Mouse (Mus musculus): ENCODE measurements around the gene 4933424G06Rik. TPM values are rescaled to one million over a fixed set of nuclear protein-coding genes. Genes with fewer than 3 reads are reported as not detected.
A peak's percentile ranks its signal among the peaks of the same experiment; 100 is the strongest.

The 4933424G06Rik gene
- polyA plus RNA-seq, 1 experiment, result not detected

DNA sequence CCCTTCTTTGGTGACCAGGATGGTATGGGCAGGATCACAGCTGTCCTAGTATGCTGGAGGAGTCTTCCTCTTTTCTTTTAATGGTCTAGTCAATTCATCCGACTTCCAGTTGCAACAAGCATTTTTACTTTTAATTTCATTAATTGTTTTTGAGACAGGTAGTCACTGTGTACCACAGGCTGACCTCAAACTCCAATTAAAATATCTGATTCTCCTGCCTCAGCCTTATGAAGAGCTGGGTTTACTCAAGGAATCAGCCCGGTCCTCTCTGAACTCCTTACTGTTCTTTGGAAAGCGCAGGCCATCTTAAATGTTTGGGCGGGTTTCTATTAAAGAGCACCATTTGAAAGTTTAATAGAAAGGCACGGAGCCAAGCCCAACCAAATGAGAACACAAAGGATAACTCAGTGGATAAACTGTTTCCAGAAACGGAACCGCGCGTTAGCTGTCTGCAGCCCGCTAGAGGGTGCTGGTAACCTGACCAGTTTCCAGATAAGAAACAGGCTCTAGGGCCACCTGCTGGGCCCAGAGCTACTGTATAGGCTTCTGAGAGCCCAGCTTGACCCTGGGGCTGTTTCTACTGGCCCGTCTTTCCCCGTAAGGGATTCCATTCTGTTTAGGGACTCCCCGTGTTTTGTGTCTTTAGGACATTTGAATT is 26.0 kb upstream of the 4933424G06Rik start:
- Histone ChIP-seq H3K27me3 (ENCODE audit: control insufficient read depth, insufficient read depth, low read length, poor library complexity, severe bottlenecking) (no peaks in the 10 kb centered on the region), H3K27ac (ENCODE audit: insufficient read depth, low read length) (no peak overlapping the region), H3K4me1 (ENCODE audit: control insufficient read depth, insufficient read depth, low read length) (peaks cover 2% of the 10 kb centered on the region), H3K9me3 (replicated peaks; ENCODE audit: control insufficient read depth, insufficient read depth, low read length, poor library complexity, severe bottlenecking) (no peaks in the 10 kb centered on the region), H3K4me3 (ENCODE audit: low read depth, low read length) (no peak overlapping the region), H3K9ac (ENCODE audit: low read depth, poor library complexity, severe bottlenecking) (peak overlapping the region; percentile 31), H3K36me3 (ENCODE audit: control insufficient read depth, insufficient read depth, low read length, poor library complexity, severe bottlenecking) (no peaks in the 10 kb centered on the region)
- TF ChIP-seq POLR2A (IDR thresholded peaks at IDR 0.05; ENCODE audit: insufficient read depth, low read length) (no peak), EP300 (IDR thresholded peaks at IDR 0.05; ENCODE audit: insufficient read depth, low read depth, low read length) (0 out of 2 replicates have a peak, but pooled peaks have one; percentile 17), CTCF (IDR thresholded peaks at IDR 0.05; ENCODE audit: low read depth, low read length) (peak; percentile 90)

DNA sequence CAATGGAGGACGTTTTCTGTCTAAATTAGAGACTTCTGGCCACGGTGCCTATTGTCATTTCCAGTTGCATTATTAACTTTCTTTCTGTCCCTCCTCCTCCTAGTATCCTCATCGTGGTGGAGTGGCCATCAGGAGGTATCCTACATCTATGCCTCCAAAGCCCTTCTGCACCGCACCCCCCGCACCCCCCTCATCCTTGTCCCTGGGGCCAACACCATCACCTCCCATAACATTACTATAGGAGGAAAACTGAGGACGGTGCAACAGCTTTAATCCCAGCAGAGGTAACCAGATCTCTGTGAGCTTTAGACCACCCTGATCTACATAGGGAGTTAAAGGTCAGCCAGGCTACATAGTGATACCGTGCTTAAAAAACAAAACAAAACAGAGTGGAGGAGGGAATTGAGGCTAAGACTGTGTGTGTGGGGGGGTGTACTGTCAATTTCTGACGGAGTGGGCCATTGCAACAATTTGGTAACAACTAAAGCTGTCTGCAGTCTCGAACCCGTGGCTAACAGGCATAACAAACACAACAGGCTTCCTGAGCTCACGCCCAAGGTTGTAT is 19.2 kb upstream of the 4933424G06Rik start:
- Histone ChIP-seq H3K27me3 (ENCODE audit: control insufficient read depth, insufficient read depth, low read length, poor library complexity, severe bottlenecking) (no peaks in the 10 kb centered on the region), H3K9me3 (replicated peaks; ENCODE audit: control insufficient read depth, insufficient read depth, low read length, poor library complexity, severe bottlenecking) (no peaks in the 10 kb centered on the region), H3K4me1 (ENCODE audit: control insufficient read depth, insufficient read depth, low read length) (no peaks in the 10 kb centered on the region), H3K36me3 (ENCODE audit: control insufficient read depth, insufficient read depth, low read length, poor library complexity, severe bottlenecking) (peaks cover 11% of the 10 kb centered on the region), H3K4me3 (ENCODE audit: low read depth, low read length) (peak overlapping the region; percentile 52), H3K9ac (ENCODE audit: low read depth, poor library complexity, severe bottlenecking) (no peak overlapping the region), H3K27ac (ENCODE audit: insufficient read depth, low read length) (no peak overlapping the region)
- TF ChIP-seq POLR2A (IDR thresholded peaks at IDR 0.05; ENCODE audit: insufficient read depth, low read length), result no peak
- TF ChIP-seq CTCF (IDR thresholded peaks at IDR 0.05; ENCODE audit: low read depth, low read length), result no peak
- no peak for TF ChIP-seq EP300 (IDR thresholded peaks at IDR 0.05; ENCODE audit: insufficient read depth, low read depth, low read length)

DNA sequence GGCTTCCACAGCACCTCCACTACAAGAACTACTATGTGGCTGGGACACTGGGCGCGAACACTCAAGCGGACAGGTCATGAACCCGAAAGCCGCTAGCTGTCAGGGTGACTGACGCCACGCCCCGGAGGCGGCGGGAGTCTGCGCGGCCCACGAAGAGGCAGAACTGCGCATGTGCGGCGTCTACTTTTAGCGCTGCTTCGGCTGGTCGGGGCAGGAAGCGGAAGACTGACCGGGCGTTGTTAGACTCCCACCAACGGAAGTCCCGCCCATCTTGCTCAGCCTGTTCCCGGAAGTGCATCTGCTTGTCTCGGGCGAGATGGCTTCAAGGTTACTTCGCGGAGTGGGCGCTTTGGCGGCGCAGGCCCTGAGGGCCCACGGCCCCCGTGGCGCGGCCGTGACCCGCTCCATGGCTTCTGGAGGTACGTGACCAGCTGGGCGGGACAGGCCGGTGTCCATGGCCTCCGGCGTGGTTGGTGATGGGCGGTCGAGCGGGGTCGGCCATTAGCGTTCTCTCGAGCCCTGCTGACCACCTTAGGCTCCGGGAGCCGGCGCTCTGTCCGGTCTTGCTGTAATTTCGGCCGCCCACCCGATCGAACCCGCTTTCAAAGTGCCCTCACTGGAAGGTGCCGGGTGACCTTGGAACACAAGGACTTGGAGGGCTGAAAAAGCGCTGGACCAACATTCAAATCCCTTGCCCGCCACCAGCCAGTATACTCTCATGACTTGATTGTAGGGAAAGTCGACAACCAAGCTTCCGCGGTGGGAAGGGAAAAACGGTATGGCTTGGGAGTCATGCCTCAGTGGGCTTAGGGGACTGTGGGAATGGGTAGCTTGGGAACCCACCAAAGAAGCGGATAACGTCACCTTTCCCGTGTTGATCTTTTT is 18.4 kb upstream of the 4933424G06Rik start, which contains the start of gene Cox5b:
Gene Cox5b, plus strand, starts transcription at position 179 of the 885 bp plus-strand sequence.
- H3K4me3 ChIP-seq (ENCODE audit: low read depth, low read length), result peak within 1 kb of the TSS; percentile 99
- no peak within 1 kb of the TSS for H3K27ac ChIP-seq (ENCODE audit: insufficient read depth, low read length)
- peaks cover 11% of the 10 kb centered on the region for H3K36me3 ChIP-seq (ENCODE audit: control insufficient read depth, insufficient read depth, low read length, poor library complexity, severe bottlenecking)
- no peaks in the 10 kb centered on the region for H3K27me3 ChIP-seq (ENCODE audit: control insufficient read depth, insufficient read depth, low read length, poor library complexity, severe bottlenecking)
- no peaks in the 10 kb centered on the region for H3K9me3 ChIP-seq (replicated peaks; ENCODE audit: control insufficient read depth, insufficient read depth, low read length, poor library complexity, severe bottlenecking)
- TF ChIP-seq POLR2A (IDR thresholded peaks at IDR 0.05; ENCODE audit: insufficient read depth, low read length) (peak; percentile 47), EP300 (IDR thresholded peaks at IDR 0.05; ENCODE audit: insufficient read depth, low read depth, low read length) (no peak)
- H3K9ac ChIP-seq (ENCODE audit: low read depth, poor library complexity, severe bottlenecking), result peak within 1 kb of the TSS; percentile 88
- no peaks in the 10 kb centered on the region for H3K4me1 ChIP-seq (ENCODE audit: control insufficient read depth, insufficient read depth, low read length)

DNA sequence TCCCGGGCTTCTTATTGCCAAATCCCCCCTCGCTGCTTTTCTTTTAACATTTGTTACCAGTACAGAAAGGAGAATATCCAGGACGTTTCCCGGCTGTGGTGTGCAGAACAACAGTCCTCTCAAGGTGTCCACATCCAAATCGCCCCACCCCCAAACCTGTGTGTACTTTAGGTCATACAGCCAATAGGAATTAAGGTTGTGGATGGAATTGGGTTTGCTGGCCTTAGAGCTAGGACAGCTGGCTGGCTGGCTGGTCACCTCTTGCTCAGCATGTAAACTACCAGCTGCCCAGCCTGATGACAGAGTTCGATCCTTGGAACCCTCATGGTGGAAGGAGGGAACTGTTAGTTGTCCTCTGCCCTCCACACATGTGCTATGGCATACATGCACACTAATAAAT is 15.1 kb upstream of the 4933424G06Rik start:
- Histone ChIP-seq H3K27ac (ENCODE audit: insufficient read depth, low read length) (no peak overlapping the region), H3K4me3 (ENCODE audit: low read depth, low read length) (no peak overlapping the region), H3K9ac (ENCODE audit: low read depth, poor library complexity, severe bottlenecking) (no peak overlapping the region), H3K9me3 (replicated peaks; ENCODE audit: control insufficient read depth, insufficient read depth, low read length, poor library complexity, severe bottlenecking) (no peaks in the 10 kb centered on the region), H3K36me3 (ENCODE audit: control insufficient read depth, insufficient read depth, low read length, poor library complexity, severe bottlenecking) (peaks cover 13% of the 10 kb centered on the region), H3K27me3 (ENCODE audit: control insufficient read depth, insufficient read depth, low read length, poor library complexity, severe bottlenecking) (no peaks in the 10 kb centered on the region), H3K4me1 (ENCODE audit: control insufficient read depth, insufficient read depth, low read length) (no peaks in the 10 kb centered on the region)
- no peak for TF ChIP-seq EP300 (IDR thresholded peaks at IDR 0.05; ENCODE audit: insufficient read depth, low read depth, low read length)
- no peak for TF ChIP-seq CTCF (IDR thresholded peaks at IDR 0.05; ENCODE audit: low read depth, low read length)
- TF ChIP-seq POLR2A (IDR thresholded peaks at IDR 0.05; ENCODE audit: insufficient read depth, low read length), result no peak

DNA sequence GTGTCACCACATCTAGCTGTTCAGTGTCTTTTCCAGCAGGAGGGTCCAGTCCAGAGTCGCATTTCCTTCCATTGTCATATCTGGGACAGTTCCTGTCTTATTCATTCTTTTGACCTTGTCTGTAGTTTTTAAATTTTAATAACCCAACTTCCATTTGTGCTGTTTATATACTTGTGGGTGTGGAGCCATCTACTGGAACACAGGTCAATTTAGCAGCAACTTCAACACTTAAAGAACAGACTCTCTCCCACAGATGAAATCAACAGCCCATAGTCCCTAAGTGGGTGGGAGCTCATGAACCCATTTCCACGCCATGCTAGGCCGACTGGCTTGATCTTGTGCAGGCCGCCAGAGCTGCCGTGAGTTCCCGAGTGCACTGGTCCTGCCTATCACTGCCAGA is 13.5 kb upstream of the 4933424G06Rik start:
- Histone ChIP-seq H3K27me3 (ENCODE audit: control insufficient read depth, insufficient read depth, low read length, poor library complexity, severe bottlenecking) (no peaks in the 10 kb centered on the region), H3K36me3 (ENCODE audit: control insufficient read depth, insufficient read depth, low read length, poor library complexity, severe bottlenecking) (peaks cover 22% of the 10 kb centered on the region), H3K27ac (ENCODE audit: insufficient read depth, low read length) (no peak overlapping the region), H3K4me1 (ENCODE audit: control insufficient read depth, insufficient read depth, low read length) (no peaks in the 10 kb centered on the region), H3K9ac (ENCODE audit: low read depth, poor library complexity, severe bottlenecking) (no peak overlapping the region), H3K4me3 (ENCODE audit: low read depth, low read length) (no peak overlapping the region), H3K9me3 (replicated peaks; ENCODE audit: control insufficient read depth, insufficient read depth, low read length, poor library complexity, severe bottlenecking) (no peaks in the 10 kb centered on the region)
- no peak for TF ChIP-seq POLR2A (IDR thresholded peaks at IDR 0.05; ENCODE audit: insufficient read depth, low read length)
- TF ChIP-seq EP300 (IDR thresholded peaks at IDR 0.05; ENCODE audit: insufficient read depth, low read depth, low read length), result no peak
- TF ChIP-seq CTCF (IDR thresholded peaks at IDR 0.05; ENCODE audit: low read depth, low read length), result no peak

All from ES-Bruce4 (cell line).